Mouse (Mus musculus): ENCODE data around the gene Olfr1295. TPM values are rescaled to one million over a fixed set of nuclear protein-coding genes. Genes with fewer than 3 reads are reported as not detected.

The Olfr1295 gene
- not detected for polyA plus RNA-seq (2017; shearing (Covaris generic))

GRCm38 (mm10) chr2:111569581-111569980, at the start of gene Olfr1295:
Gene Olfr1295 (minus strand): TSS chr2:111569681.

GRCm38 (mm10) chr2:111540191-111540590, 29.3 kb downstream of the Olfr1295 start, which contains the start of gene Olfr1294:
Gene Olfr1294 (minus strand): TSS chr2:111540291.

GRCm38 (mm10) chr2:111524903-111525302, 44.6 kb downstream of the Olfr1295 start, which contains the start of gene Olfr1293-ps:
Gene Olfr1293-ps (plus strand): TSS chr2:111525203.

Other genes with a start within 250 kb of the Olfr1295 start
- not detected for gene Olfr1281, start 243.2 kb downstream of the Olfr1295 start, polyA plus RNA-seq (2017; shearing (Covaris generic))
- not detected for gene Olfr1282, start 233.6 kb downstream of the Olfr1295 start, polyA plus RNA-seq (2017; shearing (Covaris generic))
- gene Olfr1283, start 202.9 kb downstream of the Olfr1295 start, polyA plus RNA-seq (2017; shearing (Covaris generic)): not detected
- gene Olfr1284, start 194.2 kb downstream of the Olfr1295 start, polyA plus RNA-seq (2017; shearing (Covaris generic)): not detected
- gene Olfr1286, start 146.6 kb downstream of the Olfr1295 start, polyA plus RNA-seq (2017; shearing (Covaris generic)): not detected
- gene Olfr1287, start 120.5 kb downstream of the Olfr1295 start, polyA plus RNA-seq (2017; shearing (Covaris generic)): not detected
- not detected for gene Olfr1288, start 95.6 kb downstream of the Olfr1295 start, polyA plus RNA-seq (2017; shearing (Covaris generic))
- not detected for gene Olfr1289, start 88.9 kb downstream of the Olfr1295 start, polyA plus RNA-seq (2017; shearing (Covaris generic))
- not detected for gene Olfr1290, start 75.9 kb downstream of the Olfr1295 start, polyA plus RNA-seq (2017; shearing (Covaris generic))
- gene Olfr1291-ps1, start 72.5 kb downstream of the Olfr1295 start, polyA plus RNA-seq (2017; shearing (Covaris generic)): 0.10 TPM
- not detected for gene Olfr1293-ps, start 44.5 kb downstream of the Olfr1295 start, polyA plus RNA-seq (2017; shearing (Covaris generic))
- gene Olfr1294, start 29.4 kb downstream of the Olfr1295 start, polyA plus RNA-seq (2017; shearing (Covaris generic)): not detected
- gene Olfr1297, start 56.8 kb upstream of the Olfr1295 start, polyA plus RNA-seq (2017; shearing (Covaris generic)): not detected
- not detected for gene Olfr1298, start 79.5 kb upstream of the Olfr1295 start, polyA plus RNA-seq (2017; shearing (Covaris generic))
- not detected for gene Olfr1299, start 91.7 kb upstream of the Olfr1295 start, polyA plus RNA-seq (2017; shearing (Covaris generic))
- gene Olfr1301, start 181.3 kb upstream of the Olfr1295 start, polyA plus RNA-seq (2017; shearing (Covaris generic)): not detected
- gene Olfr1302, start 207.7 kb upstream of the Olfr1295 start, polyA plus RNA-seq (2017; shearing (Covaris generic)): not detected